Comparison of ENCODE assay signal across 8 mouse cellular contexts in the genomic region with DNA sequence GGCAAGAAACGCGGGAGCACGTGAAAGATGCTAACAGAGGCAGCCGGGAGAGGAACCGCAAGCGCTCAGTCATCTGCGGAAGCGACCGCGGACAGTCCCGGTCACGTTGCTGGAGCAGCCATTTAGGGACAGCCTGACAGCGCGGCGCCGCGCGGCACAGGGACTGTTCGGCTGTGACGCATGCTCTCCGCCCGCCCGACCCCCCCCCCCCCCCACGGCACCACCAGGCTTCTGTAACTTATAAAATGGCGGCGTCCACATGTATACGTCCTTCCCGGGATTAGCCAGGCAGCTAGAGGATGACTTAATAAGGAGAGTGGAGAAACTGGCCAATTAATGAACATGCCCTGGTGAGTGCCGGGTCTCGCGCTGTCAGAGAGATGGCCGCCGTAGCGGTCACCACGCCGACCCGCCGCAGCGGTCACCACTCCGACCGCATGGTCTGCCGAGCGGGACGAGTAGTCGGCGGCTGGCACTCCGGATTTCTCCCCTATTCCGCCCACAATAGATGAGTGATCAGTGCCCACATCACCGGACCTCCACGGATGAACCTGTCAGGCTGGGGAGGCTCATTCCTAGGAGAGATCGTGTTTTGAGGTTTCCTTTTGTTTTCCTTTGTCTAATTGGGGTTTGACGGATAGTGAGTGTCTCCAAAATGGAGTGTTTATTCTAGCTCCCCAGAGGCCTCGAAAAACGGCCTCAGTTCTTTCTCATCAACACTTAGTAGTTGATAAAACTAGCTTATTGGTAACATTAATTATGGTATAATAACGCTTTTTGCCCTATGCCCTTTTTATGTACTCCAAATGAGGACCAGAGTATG.
A peak's percentile ranks its signal among the peaks of the same experiment; 100 is the strongest.
DNase-seq lines count a peak whose midpoint lies in the region; ATAC-seq and TF ChIP-seq lines count a peak whose summit lies in the region.

No protein-coding gene starts in this region.

- TF ChIP-seq CTCF in heart, adult 2 months (IDR thresholded peaks at IDR 0.05), result no peak
- no peak for TF ChIP-seq CTCF in kidney, adult 2 months (conservative IDR thresholded peaks at IDR 0.05; ENCODE audit: insufficient read depth, insufficient read length, low read depth, low read length)

- TF ChIP-seq POLR2A in heart, adult 2 months (IDR thresholded peaks at IDR 0.05; ENCODE audit: insufficient read depth, low read depth, low read length), result peak; percentile 74
- TF ChIP-seq POLR2A in kidney, adult 2 months (IDR thresholded peaks at IDR 0.05; ENCODE audit: low read depth, low read length), result peak; percentile 47
- TF ChIP-seq POLR2A in limb, embryonic 14.5 days (IDR thresholded peaks at IDR 0.05; ENCODE audit: borderline replicate concordance, extremely low read depth, insufficient read depth, insufficient read length), result peak; percentile 59; the same call in 1 of the 2 replicates

- H3K4me3 ChIP-seq in embryonic facial prominence, embryonic 13.5 days, result peak overlapping the region; percentile 59
- H3K4me3 ChIP-seq in heart, adult 2 months, result peak overlapping the region; percentile 51
- peak overlapping the region; percentile 79 for H3K4me3 ChIP-seq in kidney, adult 2 months (ENCODE audit: insufficient read depth, low read depth, low read length)
- H3K4me3 ChIP-seq in limb, embryonic 14.5 days (replicated peaks; ENCODE audit: low read length), result peak overlapping the region; percentile 60
- H3K4me3 ChIP-seq in midbrain, embryonic 15.5 days, result peak overlapping the region; percentile 59

- DNase-seq in urinary bladder, adult 18-20 months (ENCODE audit: low spot score in 2 of 2), result peak; percentile 52 to 57
- DNase-seq in urinary bladder, postnatal 10 days (ENCODE audit: low spot score), result no peak
- DNase-seq in heart, adult 2 months, result peak; percentile 77 to 83
- DNase-seq in kidney, adult 2 months, result peak; percentile 61
- peak; percentile 83 for DNase-seq in limb, embryonic 14.5 days (ENCODE audit: low spot score)
- peak; percentile 50 for DNase-seq in spleen, adult 12 weeks (ENCODE audit: low spot score)

- ATAC-seq in embryonic facial prominence, embryonic 13.5 days (ENCODE audit: insufficient number of reproducible peaks, insufficient read depth, low FRiP score, low TSS enrichment, low read depth), result peak; percentile 95
- ATAC-seq in limb, embryonic 14.5 days (ENCODE audit: low FRiP score, low read depth), result peak; percentile 96
- ATAC-seq in midbrain, embryonic 15.5 days (replicated peaks), result peak; percentile 98

- H3K9ac ChIP-seq in embryonic facial prominence, embryonic 13.5 days, result peak overlapping the region; percentile 82
- peak overlapping the region; percentile 74 for H3K9ac ChIP-seq in heart, adult 2 months (ENCODE audit: low read depth, low read length)
- H3K9ac ChIP-seq in limb, embryonic 14.5 days (ENCODE audit: low read depth, low read length, severe bottlenecking), result peak overlapping the region; percentile 83
- H3K9ac ChIP-seq in midbrain, embryonic 15.5 days, result peak overlapping the region; percentile 72

- peak overlapping the region; percentile 91 for H3K27ac ChIP-seq in embryonic facial prominence, embryonic 13.5 days
- peak overlapping the region; percentile 94 for H3K27ac ChIP-seq in heart, adult 2 months
- peak overlapping the region; percentile 94 for H3K27ac ChIP-seq in kidney, adult 2 months (ENCODE audit: insufficient read depth, low read depth, low read length)
- H3K27ac ChIP-seq in limb, embryonic 14.5 days (replicated peaks; ENCODE audit: low read depth, low read length), result peak overlapping the region; percentile 92
- peak overlapping the region; percentile 95 for H3K27ac ChIP-seq in midbrain, embryonic 15.5 days

- H3K36me3 ChIP-seq in embryonic facial prominence, embryonic 13.5 days, result peaks cover 8% of the 10 kb centered on the region; the same call in 1 of the 2 replicates
- no peaks in the 10 kb centered on the region for H3K36me3 ChIP-seq in heart, adult 2 months (ENCODE audit: control insufficient read depth, insufficient read depth, low read length)
- no peaks in the 10 kb centered on the region; the same call in 1 of the 2 replicates for H3K36me3 ChIP-seq in kidney, adult 2 months (ENCODE audit: control insufficient read depth, insufficient read depth, low read length)
- peaks cover 2% of the 10 kb centered on the region; the same call in 1 of the 2 replicates for H3K36me3 ChIP-seq in limb, embryonic 14.5 days (ENCODE audit: control insufficient read depth, insufficient read depth, low read length)
- H3K36me3 ChIP-seq in midbrain, embryonic 15.5 days (replicated peaks), result no peaks in the 10 kb centered on the region

- H3K79me2 ChIP-seq in heart, adult 2 months (replicated peaks; ENCODE audit: control insufficient read depth, insufficient read depth, low read length), result no peaks in the 10 kb centered on the region

- H3K4me1 ChIP-seq in embryonic facial prominence, embryonic 13.5 days, result 0 out of 2 replicates have a peak, but pooled peaks cover 3% of the 10 kb centered on the region
- H3K4me1 ChIP-seq in heart, adult 2 months (ENCODE audit: control insufficient read depth, insufficient read depth, low read length), result peaks cover 2% of the 10 kb centered on the region
- H3K4me1 ChIP-seq in kidney, adult 2 months (ENCODE audit: control insufficient read depth, insufficient read depth, low read length), result no peaks in the 10 kb centered on the region; the same call in 1 of the 2 replicates
- H3K4me1 ChIP-seq in limb, embryonic 14.5 days (ENCODE audit: control insufficient read depth, insufficient read depth, low read length), result peaks cover 8% of the 10 kb centered on the region; the same call in 1 of the 2 replicates
- H3K4me1 ChIP-seq in midbrain, embryonic 15.5 days, result peaks cover 18% of the 10 kb centered on the region

- intact Hi-C loops in heart, adult 2 months (cut with DNase I), result loop anchor here (5.0 kb wide), 2 partner anchors 34 to 59 kb away; no protein-coding TSS in a partner anchor

- H3K27me3 ChIP-seq in embryonic facial prominence, embryonic 13.5 days, result no peaks in the 10 kb centered on the region
- no peaks in the 10 kb centered on the region for H3K27me3 ChIP-seq in heart, adult 2 months (ENCODE audit: control insufficient read depth, insufficient read depth, low read length)
- H3K27me3 ChIP-seq in kidney, adult 2 months (replicated peaks; ENCODE audit: control insufficient read depth, insufficient read depth, low read length), result no peaks in the 10 kb centered on the region
- H3K27me3 ChIP-seq in limb, embryonic 14.5 days (ENCODE audit: control insufficient read depth, insufficient read depth, low read length), result no peaks in the 10 kb centered on the region
- H3K27me3 ChIP-seq in midbrain, embryonic 15.5 days (replicated peaks), result no peaks in the 10 kb centered on the region

- WGBS in embryonic facial prominence, embryonic 13.5 days, result under 1% methylated on average over 52 of the region's 55 CpGs
- WGBS in heart, adult 2 months, result under 1% methylated on average over 54 of the region's 55 CpGs
- WGBS in kidney, adult 2 months, result 1% methylated on average over 55 of the region's 55 CpGs
- under 1% methylated on average over 45 of the region's 55 CpGs for WGBS in limb, embryonic 14.5 days
- WGBS in midbrain, embryonic 15.5 days, result under 1% methylated on average over 42 of the region's 55 CpGs

- H3K4me2 ChIP-seq in embryonic facial prominence, embryonic 13.5 days, result peak overlapping the region; percentile 61
- peak overlapping the region; percentile 53 for H3K4me2 ChIP-seq in limb, embryonic 14.5 days (replicated peaks; ENCODE audit: low read depth, low read length, severe bottlenecking)
- peak overlapping the region; percentile 45 for H3K4me2 ChIP-seq in midbrain, embryonic 15.5 days

- H3K9me3 ChIP-seq in embryonic facial prominence, embryonic 13.5 days, result no peaks in the 10 kb centered on the region
- no peaks in the 10 kb centered on the region for H3K9me3 ChIP-seq in limb, embryonic 14.5 days (ENCODE audit: control insufficient read depth, low read length)
- H3K9me3 ChIP-seq in midbrain, embryonic 15.5 days, result no peaks in the 10 kb centered on the region

- TF ChIP-seq EP300 in heart, adult 2 months (IDR thresholded peaks at IDR 0.05; ENCODE audit: insufficient read depth, low read depth, low read length), result no peak
